Mouse (Mus musculus) cerebellum, postnatal 25 days (tissue): ENCODE data around the gene Rbfox1.

ENCODE experiments used
- DNase-seq, 2 experiments: peaks; one replicate each; pipeline ENCODE4 v3.0.0; 2021; ENCODE audit warnings: mixed read lengths in 2 of 2

The Rbfox1 gene

DNA sequence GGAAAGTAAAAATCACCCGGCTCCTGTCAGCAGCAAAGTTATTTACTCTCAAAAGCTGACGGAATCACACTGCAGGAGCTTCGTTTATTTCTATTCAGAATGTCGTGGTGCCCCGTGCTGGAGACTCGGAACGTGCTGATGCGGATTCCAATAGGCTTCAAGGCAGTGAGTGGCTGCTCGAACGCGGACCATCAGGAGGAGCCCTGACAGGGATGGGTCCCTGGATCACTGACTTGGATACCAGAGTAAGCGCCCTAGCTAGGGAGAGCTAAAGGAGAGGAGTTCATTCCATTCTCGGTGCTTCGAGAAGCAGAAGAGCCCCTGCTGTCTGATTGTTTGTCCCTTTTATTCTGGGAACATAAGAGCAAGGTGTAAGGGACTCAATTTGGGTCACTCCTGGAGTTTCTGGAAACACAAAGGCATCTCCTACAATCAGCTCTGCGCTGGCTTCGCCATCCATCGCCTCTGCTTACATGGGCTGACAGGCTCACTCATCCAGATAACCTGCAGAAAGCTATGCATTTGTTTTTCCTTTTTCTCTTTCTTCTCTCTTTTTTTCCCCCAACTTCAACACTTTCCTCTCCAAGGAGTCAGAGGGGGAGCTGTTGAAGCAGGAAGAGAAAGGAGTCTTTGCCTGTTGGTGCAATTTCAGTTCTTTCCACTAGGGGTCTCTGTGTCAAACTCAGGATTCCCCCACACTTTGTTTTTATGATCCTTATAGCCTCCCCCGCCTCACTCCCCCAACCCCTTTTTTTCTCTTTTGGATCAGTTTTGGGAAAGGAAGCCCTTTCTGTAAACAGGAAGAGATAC lies 1164.2 kb downstream of the Rbfox1 start:
- DNase-seq, result peak; percentile 53 to 64

DNA sequence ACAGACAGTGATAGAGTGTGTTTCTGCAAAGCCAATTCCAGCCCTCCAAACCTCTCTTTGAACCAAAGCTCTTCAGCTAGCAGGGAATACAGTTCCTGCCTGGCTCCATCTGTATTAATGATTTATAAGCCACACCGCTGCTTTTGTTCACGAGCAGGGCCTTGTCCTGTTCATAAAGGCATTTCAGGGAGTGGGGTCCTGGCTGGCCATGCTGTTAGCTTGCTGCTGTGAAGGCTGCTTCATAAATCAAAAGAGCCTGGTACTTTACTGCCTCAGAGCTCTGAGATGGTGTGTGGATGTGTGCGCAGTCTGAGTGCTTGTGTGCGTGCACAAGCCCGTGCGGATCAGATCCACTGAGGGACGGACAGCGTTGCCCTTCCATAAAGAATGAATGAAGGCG lies 1165.8 kb downstream of the Rbfox1 start:
- DNase-seq, result no peak

DNA sequence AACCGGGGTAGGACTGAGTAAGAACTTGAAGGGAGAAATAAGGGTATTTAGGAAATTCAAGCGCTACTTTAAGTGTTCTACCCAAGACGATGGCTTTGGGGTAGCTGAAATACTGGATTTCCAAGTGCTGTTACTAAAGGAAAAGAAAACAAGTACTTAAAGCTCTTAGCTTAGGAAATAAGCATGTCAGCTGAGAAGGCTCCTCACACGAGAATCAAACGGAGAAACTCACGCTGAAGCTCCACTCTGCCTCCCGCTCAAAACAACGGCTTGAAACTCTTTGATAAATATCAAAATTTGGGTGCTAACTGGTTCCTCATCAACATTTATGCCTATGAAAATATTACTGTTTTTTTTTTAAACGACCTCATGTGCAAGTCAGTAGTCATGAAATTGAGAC lies 1166.8 kb downstream of the Rbfox1 start:
- no peak for DNase-seq

DNA sequence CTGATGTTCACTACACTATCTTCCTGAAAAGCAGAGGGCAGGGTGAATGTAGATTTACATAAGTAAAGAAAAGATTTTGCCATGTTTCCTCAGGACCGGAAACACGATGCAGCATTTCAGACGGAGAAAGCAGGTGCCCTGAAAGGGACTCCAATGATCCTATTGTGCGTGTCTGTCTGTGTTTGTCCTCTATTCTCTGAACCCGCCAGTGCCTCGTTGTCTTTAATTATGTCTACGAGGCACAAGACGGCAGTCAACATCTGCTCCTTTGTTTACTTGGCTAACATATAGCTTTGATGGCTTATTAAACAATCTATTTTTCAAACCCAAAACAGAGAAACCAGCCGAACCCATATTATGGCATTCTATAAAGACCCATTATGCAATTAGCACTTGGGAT lies 1167.3 kb downstream of the Rbfox1 start:
- DNase-seq, result no peak

DNA sequence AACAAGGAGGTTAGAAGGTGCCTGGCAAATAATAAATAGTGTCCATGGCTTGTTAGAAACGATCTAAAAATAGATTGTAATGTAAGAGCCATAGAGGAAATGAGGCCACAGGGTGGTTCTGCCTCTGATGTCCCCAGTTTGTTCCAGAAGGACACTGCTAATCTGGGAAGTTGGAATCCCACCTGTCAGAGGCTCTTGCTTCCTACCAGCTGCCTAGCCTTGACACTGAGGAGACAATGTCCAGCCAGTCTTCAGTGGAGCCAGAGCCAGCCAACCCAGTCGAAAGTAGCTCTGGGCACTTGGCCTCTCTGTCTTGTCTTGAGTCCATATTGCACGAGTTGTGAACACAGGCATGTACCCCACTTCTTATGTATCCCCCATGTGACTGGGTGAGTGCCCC lies 1172.6 kb downstream of the Rbfox1 start:
- DNase-seq, result peak in 1 of 2 experiments; percentile 41

DNA sequence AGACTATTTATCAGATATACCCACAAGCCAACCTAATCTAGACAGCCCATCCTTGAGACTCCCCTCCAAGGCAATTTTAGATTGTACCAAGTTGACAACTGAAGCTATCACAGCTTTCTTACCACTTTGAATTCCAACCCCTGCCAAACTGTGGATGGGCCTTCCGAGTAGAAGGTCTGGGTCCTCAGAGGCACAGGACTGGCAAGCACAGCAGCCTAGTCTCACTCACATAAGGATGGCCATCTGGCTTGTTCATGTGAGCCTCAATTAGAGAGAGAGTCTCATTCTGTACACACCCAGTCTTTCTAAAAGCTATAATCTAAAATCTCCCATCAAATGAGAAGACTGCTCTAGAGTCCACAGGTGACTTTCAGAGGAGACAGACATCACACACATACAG lies 1173.4 kb downstream of the Rbfox1 start:
- DNase-seq, result no peak

DNA sequence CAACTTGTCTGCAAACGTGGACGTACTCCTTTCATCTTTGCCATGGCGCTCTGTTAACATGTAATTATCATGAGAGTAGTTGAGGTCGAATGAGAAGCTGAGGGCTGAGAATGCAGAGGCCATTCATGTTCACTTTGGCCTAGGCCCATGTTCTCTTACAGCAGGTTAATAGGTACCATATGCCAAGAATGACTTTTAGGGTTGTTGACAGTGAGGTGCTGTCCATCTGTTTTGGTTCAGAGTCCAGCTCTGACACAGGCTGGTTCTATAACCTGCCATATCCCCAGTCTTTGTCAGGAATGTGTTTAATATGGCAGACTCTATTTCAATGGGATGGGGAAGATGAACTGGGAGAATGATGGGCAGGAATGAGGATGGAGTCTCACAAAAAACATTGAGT lies 1174.4 kb downstream of the Rbfox1 start:
- DNase-seq, result no peak

DNA sequence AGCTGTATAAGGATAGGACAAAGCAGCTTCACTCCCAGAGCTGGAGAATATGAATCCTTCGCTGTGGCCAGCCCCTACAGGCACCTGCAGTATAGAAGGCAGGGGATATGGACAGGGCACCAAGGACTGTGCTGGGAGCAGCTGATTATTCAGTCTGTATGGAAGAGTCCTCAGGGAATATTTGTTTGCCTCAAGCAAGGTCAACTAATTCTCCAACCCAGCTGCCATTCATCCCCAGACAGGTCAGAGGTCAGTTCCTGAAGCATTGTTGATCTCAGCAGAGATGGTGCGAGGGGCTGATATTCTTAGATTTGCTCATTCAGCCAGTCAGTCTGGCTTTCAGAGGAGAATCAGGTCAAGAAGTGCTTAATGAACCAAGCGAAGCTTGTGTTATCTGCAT lies 1175.7 kb downstream of the Rbfox1 start:
- DNase-seq, result no peak

DNA sequence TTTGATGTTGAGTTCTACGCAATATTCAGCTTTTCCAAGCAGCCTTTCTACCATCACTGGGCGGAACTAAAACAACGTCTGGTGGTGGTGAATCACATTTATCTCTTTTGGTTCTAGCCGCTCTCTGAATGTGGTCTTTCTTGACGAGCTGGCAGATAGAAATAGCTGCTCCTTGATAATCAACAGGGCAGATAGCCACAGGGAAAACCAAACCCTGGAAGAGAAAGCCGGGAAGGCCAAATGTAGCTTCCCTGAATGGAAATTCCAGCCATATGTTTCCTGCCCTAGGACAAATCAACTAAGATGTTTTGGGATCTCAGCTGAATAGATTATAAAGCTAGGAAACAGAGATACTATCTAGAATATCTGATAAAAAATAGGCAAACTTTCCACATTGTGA lies 1177.4 kb downstream of the Rbfox1 start:
- DNase-seq, result no peak

DNA sequence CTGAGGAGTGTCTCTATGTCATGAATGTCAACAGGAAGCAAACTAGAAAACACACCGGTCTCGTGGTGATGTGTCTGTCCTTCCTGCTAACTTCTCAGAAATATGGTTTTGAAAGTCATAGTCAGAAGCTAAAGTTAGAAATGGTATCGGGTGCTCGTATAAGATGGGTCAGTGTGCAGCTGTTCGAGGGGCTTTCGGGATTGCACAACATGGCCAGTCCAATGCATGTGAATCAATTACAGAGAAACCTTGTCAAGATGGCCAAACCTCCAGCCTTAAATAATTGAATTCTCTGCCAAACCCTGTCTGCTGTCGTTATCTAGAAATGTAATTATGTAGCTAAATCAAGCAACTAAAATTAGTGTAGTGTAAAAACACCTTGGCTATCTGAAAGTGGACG lies 1182.0 kb downstream of the Rbfox1 start:
- DNase-seq, result no peak

DNA sequence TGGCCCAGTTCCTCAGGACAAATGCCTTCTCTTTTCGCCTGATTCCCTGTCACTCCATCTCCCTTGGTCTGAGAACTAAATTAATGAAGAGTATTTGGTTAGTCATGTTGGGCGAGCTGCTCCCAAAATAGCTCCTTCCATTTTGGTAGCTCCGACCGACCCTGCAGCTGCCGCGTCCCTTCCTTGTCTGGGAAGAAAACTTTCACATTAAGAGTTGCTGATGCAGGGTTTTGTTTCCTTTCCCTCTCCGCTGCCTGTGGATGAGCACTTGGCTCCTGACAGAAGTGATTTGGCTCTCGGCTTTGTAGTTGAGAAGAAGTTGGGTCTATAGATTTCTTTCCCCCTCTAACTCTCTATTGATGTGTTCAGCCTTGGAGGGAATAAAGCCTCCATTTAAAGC lies 1184.4 kb downstream of the Rbfox1 start:
- DNase-seq, result no peak

DNA sequence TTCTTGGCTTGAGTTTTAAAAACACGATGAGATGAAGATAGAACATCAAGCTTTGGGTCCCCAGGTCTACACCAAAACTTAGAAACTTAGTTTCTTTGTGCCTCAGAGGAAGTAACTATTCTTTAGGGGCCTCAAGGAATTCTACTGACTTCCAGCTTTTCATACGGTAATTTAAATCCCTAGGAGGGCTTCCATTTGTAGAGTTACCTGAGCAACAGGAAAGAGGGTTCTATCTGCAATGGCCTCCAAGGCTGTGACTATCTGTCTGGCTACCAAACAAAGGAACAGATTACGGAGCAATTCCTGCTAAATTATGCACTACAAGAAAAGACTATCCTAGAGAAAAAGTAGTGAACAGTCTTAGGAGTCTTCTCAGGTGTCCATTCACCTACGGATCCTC lies 1189.6 kb downstream of the Rbfox1 start:
- DNase-seq, result no peak

DNA sequence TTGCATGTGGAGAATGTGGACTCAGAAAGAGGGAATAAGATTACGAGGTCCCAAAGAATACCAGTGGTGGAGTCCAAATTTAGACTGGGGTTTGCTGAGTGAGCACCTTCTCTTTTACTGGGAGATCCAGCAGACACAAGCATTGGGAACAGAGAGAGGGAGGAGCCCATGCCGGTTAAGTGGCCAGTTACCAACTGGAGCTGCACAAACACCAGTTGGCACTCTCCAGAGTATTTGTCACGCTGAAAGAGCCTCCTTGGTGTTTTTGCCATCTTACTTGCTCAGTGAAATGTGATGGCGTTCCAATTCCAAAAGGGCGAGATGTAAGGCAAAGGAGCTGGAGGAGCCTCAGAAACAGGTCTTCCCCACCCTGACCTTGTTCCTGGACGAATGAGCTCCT lies 1190.6 kb downstream of the Rbfox1 start:
- DNase-seq, result peak; percentile 42 to 60

DNA sequence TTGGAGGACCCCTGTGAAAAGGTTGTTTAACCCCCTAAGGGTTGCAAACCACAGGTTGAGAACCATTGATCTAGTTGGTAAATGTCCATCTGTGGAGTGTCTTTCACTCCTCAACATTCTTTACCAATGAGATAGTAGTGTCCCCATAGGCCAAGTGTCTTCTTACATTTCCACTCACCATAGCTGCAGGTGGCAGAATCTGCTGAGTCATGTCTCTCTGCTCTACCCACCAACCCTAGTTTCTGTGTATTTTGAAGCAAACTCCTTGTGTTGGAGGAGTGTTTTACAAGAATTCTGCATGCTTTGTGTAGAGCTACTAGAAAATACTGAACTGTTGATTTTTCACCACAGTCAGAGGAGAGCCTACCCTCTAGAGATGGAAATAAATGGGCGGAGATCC lies 1191.2 kb downstream of the Rbfox1 start:
- DNase-seq, result no peak

DNA sequence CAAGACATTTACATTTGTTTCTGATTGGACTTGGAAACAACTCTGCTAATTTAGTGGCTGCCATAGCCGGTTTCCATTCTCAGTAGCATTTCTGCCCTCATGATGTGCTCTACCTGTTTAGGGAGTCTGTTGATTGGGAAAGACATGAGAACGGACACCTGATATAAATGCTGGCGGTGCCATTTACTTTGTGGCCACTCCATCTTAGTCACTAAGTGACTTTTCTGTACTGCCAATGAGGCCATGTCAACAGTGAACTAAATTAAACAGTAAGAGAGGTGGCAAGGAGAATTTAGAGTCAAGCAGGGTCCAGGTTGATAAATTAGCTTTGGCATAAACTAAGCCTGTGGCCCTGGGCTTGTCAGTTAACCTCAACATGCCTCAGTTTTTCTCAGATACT lies 1191.6 kb downstream of the Rbfox1 start:
- no peak for DNase-seq

DNA sequence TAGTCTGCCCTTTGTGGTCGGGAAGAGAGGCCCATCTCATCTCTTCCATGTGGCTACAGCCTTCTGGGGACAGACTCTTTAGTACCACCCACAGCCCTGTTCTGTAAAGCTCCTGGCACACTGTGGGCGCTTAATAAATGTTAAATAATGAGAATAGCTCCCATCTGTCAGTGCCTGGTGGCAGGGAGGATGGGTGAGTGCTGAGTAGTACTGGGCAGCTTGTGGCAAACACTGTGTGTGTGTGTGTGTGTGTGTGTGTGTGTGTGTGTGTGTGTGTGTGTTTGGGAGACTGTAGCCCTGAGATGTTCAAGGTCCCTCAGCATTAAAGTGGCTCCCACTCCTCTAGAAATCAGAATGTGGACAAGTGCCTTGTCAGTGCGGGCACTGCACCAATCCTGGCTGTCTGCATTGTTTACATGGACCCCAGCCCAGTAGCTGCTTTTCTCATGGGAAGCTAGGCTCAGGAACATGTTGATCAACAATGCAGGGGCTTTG lies 1196.0 kb downstream of the Rbfox1 start:
- DNase-seq, result peak; percentile 73 to 77

DNA sequence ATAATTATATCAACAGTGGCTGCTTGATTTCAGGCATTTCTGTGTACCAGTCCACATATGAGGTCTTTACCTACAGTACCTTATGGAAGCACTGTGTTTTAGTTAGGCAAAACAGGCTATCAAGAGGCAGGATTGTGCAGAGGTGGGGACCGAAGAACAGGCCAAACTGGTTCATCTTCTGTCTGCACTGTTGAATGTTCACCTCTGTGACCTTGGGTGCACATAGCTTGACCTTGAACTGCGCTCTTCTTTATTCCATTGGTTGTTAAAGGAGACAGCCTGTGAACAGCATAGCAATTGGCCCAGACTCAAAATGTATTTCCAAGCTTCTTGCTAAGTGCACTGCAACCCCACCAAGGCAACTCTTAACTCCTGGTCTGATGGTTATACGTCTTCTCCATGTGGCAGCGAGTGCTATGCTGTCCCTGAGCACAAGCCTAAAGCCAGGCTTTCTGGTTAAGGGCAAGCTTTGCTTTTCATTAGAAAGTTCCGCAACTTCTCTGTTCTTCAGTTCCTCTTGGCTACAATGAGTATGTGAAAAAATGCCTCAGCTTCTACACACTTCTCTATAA lies 1196.6 kb downstream of the Rbfox1 start:
- no peak for DNase-seq

DNA sequence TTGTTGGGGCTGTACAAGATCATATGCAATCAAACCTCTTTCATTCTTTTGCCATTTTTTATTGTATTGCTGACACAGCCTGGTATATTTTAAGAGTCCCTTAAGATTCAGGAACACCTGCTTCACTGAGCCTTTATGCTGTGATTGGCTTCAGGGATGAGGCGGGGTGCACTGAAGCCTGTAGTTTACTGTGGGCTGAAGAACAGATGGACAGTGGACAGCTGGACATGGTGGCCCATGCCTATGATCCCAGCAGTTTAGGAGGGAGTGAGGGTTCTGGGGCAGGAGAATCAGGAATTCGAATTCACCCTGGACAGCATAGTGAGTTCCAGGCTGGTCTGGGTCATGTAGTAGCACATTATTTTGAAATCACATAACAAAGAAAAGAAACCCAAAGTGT lies 1198.8 kb downstream of the Rbfox1 start:
- DNase-seq, result no peak

DNA sequence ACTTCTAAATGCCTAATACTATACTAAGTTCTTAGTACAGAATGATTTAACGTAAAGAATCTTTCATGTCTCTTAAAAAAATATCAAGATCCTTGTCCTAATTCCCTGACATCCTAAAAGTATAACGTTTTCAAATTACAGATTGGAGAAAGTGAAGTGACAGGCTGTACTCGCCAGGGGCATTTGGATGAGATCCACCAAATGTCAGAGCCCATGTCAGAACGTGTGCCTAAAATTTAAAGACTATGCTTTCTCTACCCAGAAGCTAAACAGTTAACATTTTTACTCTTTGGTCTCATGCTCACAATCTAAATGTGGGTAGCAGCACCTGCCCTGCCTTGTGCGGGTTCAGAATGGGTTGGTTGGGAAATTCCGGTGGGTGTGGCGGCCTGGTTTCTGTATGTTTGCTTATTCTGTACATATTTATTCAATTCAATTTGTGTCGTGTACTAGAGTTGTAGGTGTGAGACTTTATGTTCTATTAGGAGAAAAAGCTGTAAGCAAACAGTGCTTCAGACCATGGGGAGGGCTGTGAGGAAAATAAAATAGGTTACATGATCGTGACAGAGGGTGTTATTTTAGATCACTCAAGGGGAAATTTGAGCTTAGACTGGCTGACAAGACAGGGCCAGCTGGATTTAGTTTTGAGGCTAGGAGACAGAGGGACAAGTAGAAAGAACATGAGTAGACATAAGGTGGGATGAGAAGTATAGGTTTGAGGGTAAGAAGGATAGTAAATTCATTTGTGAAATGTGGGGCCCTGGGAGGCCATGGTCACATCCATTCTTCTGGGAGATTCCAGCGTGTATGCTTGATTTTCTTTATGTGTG lies 1203.7 kb downstream of the Rbfox1 start:
- DNase-seq, result peak in 1 of 2 experiments; percentile 43

DNA sequence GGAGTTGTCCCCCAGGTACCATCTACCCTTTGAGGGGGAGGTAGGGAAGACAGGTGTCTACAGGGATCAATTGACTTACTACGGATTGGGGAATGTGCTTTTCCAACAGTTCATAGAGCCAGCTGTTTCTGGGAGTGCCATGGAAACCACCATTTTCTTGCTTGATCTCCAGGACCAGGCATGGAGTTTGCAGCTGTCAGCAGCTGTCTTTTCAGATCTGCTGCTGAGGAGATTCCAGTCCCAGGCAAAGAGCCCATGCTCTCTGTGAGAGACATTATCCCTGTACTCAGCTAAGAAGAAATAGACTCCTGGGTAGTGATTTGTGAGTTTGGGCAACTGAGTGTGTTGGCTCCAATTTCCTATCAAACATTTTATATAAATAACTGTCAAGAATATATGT lies 1204.3 kb downstream of the Rbfox1 start:
- no peak for DNase-seq

DNA sequence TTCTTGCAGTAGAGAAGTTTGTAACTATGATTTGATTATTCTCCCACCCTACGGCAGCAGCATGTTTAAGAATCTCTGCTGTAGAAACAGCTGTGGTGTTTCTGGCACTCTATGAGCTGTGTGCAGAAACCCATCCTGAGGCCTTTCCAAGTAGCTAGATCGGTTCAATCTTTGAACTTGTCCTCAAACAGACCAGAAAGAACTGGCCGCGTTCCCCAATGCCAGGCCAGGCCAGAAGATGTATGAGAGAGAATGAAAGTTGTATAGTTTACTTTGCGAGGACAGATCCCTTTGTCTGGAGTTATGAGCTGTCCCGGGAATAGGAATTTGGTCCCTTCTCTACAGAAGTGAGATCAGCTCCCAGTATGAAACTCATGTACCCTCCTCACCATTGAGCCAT lies 1205.0 kb downstream of the Rbfox1 start:
- DNase-seq, result no peak

DNA sequence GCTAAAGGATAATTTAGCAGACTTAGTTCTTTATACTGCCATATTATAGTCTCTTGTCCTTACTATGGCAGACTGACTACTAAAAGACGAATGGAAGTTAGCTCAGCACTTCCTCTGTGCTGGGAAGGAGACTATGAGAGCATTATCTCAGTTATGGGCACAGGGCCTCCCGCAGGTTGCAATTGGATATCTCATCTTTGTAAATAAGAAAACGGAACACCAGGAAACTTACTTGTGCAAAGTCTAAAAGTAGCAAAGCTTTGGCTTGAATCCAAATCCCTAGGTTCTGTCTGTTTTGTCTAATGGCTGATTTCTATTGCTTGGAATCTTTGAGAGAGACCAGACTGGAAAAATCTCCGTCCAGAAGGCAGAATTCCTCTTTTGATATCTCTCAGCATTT lies 1207.7 kb downstream of the Rbfox1 start:
- no peak for DNase-seq

DNA sequence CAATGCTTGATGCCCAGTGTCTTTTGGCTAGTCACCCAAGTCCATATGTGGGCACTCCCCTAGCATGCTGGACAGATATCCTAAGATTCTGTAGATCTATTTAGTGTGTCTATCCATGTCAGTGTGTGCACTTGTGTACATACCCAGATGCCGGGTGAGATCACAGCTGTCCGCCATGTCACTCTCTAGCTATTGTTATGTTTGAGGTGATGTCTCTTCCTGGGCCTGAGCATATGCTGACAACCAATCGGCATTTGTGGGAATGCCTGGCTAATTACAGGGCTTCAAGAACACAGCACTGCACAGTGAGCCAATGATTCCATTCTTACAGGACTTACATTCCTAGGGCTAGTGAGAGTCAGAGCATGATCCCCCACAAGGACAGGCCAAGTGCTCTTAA lies 1208.5 kb downstream of the Rbfox1 start:
- no peak for DNase-seq
